Mouse (Mus musculus): ENCODE data around the gene Tln1.
"Not testable (repeated sequence)": the region's sequence is repeated elsewhere in the genome, so short reads cannot be mapped to it uniquely, and the experiment has no call there.

Tln1 gene

GRCm38 (mm10) chr4:43578376-43579204 lies 16.1 kb upstream of the Tln1 start, which contains the start of the genes Rgp1 and Gba2:
Rgp1 (plus strand) TSS chr4:43578715.
Gba2 (minus strand) TSS chr4:43578873.
- DNase-seq (ENCODE audit: low read depth, low spot score) = peak; percentile 87

- no peak for DNase-seq (ENCODE audit: low read depth, low spot score)
These were observed 14.9 kb upstream of the Tln1 start for GRCm38 (mm10) chr4:43577237-43577881.

GRCm38 (mm10) chr4:43575356-43575755 lies 12.9 kb upstream of the Tln1 start:
- DNase-seq (ENCODE audit: low read depth, low spot score) = no peak

- no peak for DNase-seq (ENCODE audit: low read depth, low spot score)
These were observed 11.1 kb upstream of the Tln1 start for GRCm38 (mm10) chr4:43573561-43573960.

GRCm38 (mm10) chr4:43571395-43572045 lies 9.0 kb upstream of the Tln1 start:
- no peak for DNase-seq (ENCODE audit: low read depth, low spot score)

- no peak for DNase-seq (ENCODE audit: low read depth, low spot score)
These were observed 4.6 kb upstream of the Tln1 start for GRCm38 (mm10) chr4:43567140-43567539.

- DNase-seq (ENCODE audit: low read depth, low spot score) = no peak
These were observed 1.7 kb upstream of the Tln1 start for GRCm38 (mm10) chr4:43564231-43564630.

- no peak for DNase-seq (ENCODE audit: low read depth, low spot score)
These were observed 1.0 kb upstream of the Tln1 start for GRCm38 (mm10) chr4:43563601-43563875.

- DNase-seq (ENCODE audit: low read depth, low spot score) = peak; percentile 64
These were observed 494 bp upstream of the Tln1 start for GRCm38 (mm10) chr4:43562769-43563600.

- no peak for DNase-seq (ENCODE audit: low read depth, low spot score)
These were observed 975 bp downstream of the Tln1 start for GRCm38 (mm10) chr4:43561436-43561996.

GRCm38 (mm10) chr4:43560976-43561375 lies 1.5 kb downstream of the Tln1 start:
- DNase-seq (ENCODE audit: low read depth, low spot score) = peak; percentile 26

GRCm38 (mm10) chr4:43560243-43560611 lies 2.3 kb downstream of the Tln1 start:
- DNase-seq (ENCODE audit: low read depth, low spot score) = no peak

- DNase-seq (ENCODE audit: low read depth, low spot score) = no peak
These were observed 2.8 kb downstream of the Tln1 start for GRCm38 (mm10) chr4:43559519-43560242.

- DNase-seq (ENCODE audit: low read depth, low spot score) = peak; percentile 76
These were observed 3.7 kb downstream of the Tln1 start for GRCm38 (mm10) chr4:43558631-43559356.

GRCm38 (mm10) chr4:43558028-43558630 lies 4.4 kb downstream of the Tln1 start:
- DNase-seq (ENCODE audit: low read depth, low spot score) = no peak

GRCm38 (mm10) chr4:43555926-43556325 lies 6.6 kb downstream of the Tln1 start:
- no peak for DNase-seq (ENCODE audit: low read depth, low spot score)

- no peak for DNase-seq (ENCODE audit: low read depth, low spot score)
These were observed 8.6 kb downstream of the Tln1 start for GRCm38 (mm10) chr4:43553891-43554290.

- no peak for DNase-seq (ENCODE audit: low read depth, low spot score)
These were observed 10.1 kb downstream of the Tln1 start for GRCm38 (mm10) chr4:43552437-43552836.

GRCm38 (mm10) chr4:43551854-43552253 lies 10.6 kb downstream of the Tln1 start:
- DNase-seq (ENCODE audit: low read depth, low spot score) = not testable (repeated sequence)

- no peak for DNase-seq (ENCODE audit: low read depth, low spot score)
These were observed 13.4 kb downstream of the Tln1 start for GRCm38 (mm10) chr4:43549055-43549454.

Data from CD4-positive helper T cell, adult 2 months (primary cell).